Mouse (Mus musculus) urinary bladder, postnatal 10 days (tissue): ENCODE measurements at regions not wholly inside any gene's neighbourhood (a gene's known extent, or its start where the extent isn't known, plus 50 kb on each side); places are given as distances from the start of the nearest gene placed in this dataset.

Experiments
- DNase-seq: peaks from one replicate; pipeline ENCODE4 v3.0.0; 2022; ENCODE audit warnings: low spot score

DNA sequence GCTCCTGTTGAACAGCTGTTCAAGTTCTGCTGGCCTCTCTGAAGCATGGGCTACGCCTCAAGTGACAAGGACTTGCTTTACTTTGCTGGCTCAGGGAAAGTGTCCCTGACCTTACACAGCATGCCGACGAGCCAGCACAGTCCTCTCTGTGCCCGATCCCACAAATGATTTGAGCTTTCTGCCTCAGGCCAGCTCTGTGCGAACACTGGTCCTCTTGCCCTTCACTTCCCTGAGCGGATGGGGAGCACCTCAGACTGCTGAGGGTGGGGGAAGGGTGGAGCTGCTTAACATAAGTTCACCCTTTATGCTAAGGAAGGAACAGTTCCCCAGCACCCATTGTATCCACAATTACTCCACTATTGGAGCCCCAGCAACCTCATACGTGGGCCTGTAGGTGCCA is 223.7 kb upstream of the Mgmt start:
- no peak for DNase-seq

DNA sequence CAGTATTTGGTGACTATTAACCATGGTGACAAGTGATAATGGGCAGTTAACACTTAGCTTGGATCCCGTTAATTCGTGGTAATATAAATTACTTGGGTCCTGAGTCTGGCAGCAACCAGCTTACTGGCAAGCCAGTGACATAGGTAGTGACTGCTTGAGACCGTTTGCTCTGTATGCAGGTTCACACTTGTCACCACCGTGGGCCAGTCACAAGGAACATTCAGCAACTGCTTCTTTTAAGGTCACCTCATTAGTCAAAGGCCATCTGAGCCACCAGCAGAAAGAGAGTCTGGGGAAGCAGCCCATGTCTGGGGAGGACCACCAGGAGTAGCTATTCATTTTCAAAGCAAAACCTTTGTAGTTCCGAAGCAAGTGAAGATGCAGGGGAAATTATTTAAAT is 220.3 kb upstream of the Mgmt start:
- DNase-seq: no peak

DNA sequence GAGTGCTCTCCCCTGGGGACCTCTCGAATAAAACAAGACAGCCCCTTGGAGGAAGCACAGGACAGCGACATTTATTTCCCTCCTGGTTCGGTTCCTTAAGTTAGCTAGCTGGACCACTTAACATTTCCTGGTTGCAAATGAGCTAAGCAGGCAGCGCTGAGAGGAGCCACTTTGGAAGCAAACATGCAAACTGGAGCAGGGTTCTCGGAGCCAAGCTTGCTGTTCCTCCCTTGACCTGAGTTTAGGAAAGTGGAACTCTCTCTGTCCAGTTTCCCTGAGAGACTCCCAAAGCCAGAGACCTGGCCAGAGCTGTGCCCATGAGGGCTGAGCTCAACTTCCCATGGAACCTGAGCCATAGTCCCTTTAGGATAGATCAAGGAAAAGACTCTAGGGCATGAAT is 219.4 kb upstream of the Mgmt start:
- no peak for DNase-seq

DNA sequence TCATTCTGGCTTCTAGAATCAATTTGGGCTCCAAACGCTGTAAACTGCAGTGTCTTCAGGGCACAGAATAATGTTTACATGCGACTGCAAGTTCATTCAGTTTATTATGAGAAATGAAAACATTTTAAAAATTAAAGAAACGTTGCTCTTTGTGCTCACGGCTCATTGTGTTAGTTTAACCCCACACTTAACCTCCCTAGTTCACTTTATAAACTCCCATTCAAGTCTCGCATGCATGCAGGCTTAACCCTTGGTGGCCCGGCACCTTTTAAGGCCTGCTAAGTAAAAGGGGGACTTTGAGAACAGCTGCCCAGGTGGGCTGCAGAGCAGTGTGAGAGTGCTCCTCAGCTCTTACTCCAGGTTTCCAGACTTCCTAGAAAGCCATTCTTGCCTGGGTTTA is 218.3 kb upstream of the Mgmt start:
- no peak for DNase-seq

DNA sequence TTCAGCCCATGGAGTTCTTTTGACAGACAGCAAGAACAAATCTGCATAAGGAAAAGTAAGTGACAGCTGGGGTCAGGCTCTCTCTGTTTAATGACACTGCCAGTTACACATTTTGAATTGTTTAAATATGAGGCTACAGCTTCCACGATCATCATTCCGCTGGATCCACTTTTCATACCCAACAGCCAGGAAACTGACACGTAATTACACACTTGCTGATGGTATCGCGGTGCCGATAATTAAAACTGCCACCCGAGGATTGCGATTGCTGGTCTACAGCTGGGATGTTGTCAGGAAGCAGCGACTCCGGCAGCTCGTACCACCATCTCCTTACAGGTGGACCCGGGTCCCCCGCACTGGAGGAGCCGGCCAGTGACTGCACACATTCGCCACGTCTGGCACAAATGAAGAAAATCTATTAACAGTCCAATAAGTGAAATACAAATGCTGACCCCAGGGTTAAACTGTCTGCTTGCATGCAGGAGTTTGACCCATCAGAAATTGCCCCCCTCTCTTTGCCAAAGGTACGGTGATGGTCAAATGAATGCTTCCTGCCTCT is 217.3 kb upstream of the Mgmt start:
- no peak for DNase-seq

DNA sequence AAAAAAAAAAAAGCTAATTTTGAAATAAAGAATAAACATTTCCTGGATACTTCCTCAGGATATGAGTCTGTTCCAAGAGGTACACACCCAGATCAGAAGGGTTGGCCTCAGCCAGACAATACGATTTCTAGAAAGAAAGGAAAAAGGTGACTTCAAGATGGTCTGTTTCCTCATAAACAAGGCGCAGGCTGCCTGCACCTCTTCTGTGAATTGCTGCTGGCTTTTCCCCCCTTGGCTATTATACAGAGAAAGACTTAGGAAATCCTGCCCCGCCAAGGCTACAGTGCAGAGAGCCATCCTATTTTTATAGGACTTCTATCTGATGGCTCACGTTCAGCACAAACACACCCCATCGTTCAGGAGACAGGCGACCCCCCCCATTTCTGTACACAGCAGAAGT is 204.8 kb upstream of the Mgmt start:
- no peak for DNase-seq

DNA sequence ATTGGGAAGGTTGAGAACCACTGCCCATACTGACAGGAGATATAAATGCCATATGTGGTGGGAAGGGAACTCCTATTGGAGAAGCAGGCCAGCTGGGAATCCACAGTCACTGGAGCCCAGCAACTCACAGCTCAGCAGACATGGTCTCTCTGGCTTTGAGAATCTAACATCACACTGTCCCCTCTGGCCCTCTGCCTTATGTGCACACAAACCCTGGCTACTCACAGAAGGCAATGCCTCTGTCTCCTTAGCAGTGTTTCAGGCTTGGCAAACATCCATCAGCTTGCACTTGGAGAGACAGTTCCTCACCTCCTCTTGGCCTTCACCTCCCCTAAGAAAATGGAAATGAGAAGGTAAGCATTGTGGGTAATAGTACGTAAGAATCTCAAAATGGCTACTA is 188.2 kb upstream of the Mgmt start:
- no peak for DNase-seq

DNA sequence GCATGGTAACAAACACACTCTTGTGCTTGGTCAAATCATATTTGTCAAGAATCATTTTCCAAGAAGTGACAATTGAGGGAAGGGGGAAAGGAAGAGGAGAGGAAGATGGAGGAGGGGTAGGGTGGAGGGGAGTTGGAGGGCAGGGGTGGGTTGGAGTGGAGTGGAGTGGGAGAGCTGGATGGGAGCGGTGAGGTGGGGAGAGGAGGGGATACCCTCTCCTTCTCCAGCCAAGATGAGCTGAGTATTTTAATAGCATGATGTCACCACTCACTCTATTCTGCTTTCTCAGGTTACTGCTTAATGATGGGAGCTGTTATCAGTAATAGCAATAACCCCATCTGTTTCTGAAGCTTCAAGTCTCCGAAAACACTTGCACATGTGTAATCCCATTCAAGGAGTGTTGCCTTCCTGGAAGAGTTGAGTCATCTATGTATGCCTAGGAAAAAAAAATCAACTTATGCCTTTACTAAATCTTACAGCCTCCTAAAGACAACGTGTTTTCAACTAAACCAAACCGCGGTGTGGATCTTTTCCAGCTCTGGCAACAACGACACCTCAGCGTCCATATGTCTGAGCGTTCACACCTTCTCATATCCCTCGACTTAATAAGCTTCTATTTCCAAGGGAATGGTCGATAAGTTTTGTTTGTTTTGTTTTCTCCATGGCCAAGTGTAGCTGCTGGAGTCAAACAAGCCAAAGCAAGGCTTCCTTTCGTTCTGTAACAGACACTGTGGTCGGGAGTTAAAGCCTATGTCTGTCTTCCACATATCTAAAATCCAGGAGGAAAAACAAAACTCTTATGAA is 187.0 kb upstream of the Mgmt start:
- no peak for DNase-seq

DNA sequence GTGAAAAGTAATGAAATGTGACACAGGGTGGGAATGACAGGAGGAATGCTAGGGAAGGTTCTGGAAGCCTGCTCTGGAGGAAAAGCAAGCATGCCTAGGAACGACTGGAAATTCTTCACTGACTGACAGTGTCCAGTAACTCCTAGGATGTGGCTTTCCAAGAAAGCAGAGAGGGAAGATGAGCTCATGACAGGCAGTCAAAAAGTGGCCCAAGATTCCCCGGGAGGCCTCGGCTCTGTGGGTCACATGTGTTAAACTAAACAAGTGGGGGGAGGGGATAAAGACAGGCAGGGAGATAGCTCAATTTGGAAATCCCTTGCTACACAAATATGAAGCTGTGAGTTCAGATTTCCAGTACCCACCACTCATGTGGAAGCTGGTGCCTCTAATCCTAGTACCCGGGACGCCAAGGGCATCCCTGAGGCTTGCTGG is 186.4 kb upstream of the Mgmt start:
- no peak for DNase-seq

DNA sequence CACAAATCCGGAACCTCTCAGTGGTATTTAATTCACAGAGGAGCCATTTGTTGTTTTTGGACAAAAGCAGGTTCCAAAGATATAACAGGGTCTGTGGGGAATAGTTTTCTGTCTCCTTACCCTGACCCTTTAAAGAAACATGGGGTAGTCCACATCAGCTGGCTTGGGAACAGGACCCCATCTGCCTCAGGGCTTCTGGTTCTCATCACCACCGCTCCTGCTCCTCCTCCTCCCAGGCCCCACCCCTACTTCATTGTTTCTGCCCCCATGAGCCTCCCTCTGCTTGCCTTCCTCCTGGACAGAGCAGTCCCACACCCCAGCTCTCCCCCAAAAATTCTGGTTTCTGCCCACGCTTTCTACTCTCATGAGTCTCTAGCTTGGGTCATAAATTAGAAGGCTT is 183.8 kb upstream of the Mgmt start:
- DNase-seq: no peak

DNA sequence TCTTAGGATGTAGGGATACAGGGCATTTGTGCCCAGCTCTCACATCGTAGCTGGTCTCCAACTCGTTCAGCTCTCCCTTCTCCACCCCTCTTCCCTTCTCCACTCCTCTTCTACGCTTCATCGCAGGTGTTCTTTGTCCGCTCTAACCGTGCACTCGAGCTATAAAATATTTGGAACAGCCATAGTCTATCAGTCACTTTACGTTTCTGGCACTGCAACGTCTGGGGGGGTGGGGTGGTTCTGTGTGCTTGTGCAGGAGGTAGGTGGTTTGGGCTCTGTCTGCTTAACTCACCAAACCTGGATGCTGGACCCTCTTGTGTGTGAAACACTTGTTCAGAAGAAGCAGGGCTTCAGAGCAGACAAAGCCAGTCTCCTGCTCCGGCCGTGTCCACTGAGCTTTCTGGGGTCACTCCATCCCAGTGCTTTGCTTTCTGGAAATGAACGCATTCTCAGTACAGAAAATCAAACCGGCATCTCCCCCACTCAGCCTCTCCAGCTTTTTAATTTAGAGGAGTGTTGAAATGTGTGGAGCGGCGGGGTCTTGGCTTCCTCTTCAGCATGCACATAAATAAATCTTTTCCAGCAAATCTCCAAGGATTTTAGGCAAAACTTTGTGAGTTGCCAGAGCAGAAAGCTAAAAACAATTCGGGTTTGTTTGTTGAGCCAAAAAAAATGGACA is 181.3 kb upstream of the Mgmt start:
- DNase-seq: no peak

DNA sequence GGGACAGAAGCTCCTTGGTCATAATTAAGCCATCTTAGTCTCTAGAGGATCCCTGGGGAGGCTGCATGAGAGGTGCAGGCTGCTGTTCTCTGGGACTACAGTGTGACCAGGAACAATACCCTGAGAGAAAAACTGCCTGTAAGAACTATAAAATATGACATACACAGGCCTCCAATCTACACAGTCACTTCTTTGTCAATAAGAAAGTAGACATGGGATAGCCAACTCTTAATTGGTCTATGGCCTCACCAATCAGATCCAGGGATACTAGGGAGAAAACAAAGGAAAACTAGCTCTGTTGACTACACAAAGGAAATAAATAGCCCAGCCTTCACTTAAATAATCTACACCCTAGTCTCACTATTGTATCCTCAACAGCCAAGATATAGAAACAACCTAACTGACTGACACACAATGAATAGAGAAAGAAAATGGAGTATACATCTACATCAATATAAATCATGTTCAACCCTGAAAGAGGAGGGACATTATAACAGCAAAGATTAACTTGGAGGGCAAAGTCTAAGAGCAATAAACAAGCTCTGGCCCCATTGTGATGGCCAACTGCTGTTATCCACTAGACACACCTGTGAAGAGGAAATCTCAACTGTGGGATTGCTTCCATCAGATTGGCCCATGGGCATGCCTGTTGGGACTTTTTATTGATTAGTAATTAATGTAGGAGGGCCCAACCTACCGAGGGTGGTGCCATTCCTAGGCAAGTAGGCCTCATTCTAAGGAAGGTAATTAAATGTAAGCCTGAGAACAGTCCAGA is 166.6 kb upstream of the Mgmt start:
- no peak for DNase-seq

DNA sequence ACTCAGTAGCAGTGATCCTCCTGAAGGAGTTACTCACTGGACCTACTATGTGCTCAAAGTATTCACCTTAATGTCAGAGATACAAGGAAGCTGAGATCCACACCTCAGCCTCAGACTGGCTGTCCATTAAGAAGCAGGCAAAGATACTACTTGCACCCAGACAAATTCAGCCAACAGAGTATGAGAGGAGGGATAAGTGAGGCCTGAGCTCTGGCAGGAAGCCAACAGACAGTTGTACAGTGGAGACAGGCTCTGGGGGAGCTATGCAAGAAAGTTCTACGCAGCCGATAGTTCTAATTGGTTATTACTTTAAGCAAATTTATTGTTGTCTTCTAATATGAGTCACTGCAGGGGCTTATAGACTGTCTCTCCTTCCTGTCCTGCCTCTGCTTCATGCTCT is 152.2 kb upstream of the Mgmt start:
- DNase-seq: no peak

DNA sequence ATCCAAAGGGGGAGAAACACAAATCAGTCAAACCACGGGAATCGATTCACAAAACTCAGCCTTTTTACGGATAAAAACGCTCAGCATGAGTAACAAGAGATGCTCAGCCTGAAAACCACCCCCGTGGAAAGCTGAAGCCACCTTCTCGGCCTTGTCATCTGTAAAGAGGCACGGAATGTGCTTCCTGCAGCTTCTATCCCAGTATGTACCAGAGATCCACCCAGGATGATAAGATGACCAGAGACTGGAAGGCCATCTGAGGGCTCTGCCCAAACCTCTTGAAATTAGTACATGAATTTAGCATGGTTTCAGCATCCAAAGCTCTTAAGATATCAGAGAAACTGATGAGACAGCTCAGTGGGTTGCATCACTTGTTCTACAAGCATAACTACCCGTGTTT is 149.0 kb upstream of the Mgmt start:
- no peak for DNase-seq

DNA sequence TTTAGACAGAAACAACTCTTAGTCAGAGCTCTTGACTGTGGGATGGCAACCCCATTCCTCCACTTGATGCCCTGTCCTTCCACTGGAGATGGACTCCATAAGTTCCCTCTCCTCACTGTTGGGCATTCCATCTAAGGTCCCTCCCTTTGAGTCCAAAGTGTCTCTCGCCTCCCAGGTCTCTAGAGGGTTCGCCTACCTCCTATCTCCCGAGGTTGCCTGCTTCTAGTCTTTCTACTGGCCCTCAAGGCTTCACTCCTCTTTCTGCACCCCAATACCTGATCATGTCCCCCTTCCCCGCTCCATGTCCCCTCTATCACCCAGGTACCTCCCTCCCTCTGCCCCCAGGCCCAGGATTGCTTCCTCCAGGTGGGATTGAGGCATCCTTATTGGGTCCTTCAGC is 142.9 kb upstream of the Mgmt start:
- no peak for DNase-seq

DNA sequence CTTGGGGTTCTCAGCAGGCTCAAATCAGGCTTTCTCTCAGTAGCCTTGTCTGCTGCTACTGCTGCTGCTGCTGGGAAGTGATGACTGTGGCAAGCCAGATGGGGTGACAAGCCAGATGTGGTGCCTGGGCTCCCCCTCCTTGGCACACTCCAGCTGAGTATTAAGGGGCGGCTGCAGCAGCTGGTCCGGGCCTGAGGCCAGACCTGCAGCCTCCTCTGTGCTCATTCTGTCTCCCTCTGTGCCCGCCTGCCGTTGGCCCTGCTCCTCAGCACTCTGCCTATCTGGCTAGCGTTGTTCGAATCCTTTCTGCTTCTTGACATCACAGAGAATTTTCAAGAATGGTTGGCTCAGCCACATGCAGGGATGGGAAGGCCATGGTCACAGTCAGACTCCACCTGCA is 139.6 kb upstream of the Mgmt start:
- no peak for DNase-seq

DNA sequence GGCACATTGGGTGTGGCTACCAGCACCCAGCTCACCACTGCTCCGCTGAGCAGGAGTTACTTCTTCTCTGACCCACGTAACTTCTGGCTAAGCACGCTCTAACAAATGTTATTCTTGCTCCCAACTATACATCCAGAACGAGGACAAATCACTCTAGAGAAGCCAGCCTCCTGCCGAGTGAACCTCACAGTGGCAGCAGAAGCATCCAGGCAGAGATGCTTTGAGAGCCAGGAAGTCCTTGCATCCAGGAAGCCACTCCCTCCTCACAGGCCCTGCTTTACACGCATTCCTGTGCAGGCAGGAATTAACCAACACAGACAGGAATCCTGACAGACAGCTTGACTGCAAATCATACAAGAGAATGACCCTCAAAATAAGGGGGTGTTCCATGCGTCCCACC is 129.4 kb upstream of the Mgmt start:
- DNase-seq: no peak

DNA sequence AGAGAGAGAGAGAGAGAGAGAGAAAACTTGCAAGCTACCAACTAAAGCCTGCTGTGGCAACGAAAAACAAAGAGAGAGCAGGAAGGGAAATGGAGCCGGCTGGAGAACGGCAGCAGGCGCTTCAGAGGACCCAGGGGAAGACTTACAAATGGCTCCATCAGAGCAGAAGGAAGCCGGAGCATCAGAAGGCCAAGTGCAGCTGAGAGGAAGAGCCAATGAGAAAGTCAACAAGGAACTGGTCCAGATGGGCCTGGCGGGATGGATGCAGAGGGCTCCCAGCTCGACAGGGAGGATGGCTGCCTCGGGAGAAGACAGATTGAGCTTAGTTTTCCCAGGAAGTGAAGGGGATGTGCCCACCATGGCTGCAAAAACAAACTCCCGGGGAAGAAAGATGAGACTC is 127.2 kb upstream of the Mgmt start:
- DNase-seq: no peak

DNA sequence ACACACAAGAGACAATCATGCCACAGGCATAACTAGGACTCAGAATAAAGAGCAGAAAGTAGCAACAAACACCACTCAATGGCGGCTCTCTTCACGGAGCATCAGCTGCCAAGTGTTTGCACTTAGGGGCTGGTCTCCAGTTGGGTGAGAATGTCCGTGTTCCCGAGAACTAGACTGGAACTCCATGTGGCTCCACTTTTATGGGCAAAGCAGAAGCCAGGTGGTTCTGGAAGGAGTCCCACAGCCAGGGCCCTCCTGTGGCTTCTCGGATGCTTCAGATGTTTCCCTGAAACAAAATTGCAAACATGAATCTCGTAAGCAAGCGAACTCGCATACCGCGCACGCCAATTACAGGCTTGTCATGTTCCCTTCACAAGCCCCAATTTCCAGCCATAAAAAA is 113.7 kb upstream of the Mgmt start:
- DNase-seq: no peak

DNA sequence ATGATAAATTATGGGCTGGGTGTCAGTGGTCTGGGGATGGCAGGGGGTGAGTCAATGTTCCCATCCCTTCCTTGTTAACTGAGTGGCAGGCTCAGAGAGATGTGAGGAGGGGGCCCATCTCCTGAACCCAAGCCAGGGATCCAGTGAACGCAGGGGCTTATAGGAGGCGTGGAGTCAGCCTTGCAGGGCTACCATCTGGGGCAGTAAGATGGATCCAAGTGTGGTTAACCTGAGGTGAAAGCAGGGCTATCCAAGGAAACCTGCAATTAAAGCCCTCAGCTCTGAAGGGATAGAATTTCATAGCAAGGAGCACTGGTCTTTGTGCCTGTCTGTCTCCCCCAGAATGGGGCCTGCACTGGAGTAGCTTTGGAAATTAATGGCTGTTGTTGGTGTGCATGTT is 103.3 kb upstream of the Mgmt start:
- DNase-seq: no peak

DNA sequence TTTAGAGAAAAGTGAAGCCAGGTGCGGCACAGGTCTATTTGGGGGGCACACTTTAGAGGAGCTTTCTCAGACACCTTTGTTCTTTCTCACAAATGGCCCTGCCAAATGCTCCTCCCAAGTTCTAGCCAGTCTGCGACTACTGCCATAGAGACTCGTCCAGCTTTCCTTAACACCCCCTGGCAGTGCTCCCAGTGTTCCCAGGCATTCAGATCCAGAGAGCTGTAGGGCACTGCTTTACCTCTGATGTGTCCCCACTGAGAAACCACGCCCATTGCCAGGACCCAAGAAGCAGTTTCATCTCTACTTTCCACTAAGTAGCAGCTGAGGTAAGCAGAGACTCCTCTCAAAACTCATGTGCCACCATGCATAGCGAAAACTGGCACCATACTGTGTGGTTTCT is 102.3 kb upstream of the Mgmt start:
- DNase-seq: no peak

DNA sequence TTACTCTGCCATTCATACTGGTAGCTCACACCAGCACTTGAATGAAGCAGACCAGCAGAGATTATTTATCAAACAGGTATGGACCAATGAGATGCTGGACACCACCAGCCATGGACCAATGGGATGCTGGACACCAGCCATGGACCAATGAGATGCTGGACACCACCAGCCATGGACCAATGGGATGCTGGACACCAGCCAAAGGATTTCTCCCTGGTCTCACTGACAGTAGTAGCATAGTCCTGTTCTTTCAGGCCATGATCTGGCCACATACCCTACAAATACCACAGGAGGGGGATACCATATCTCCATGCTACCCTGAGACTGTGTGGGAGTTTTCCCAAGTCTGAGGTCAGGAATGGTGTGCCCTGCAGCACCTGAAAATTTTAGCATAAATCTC is 98.0 kb upstream of the Mgmt start:
- no peak for DNase-seq
